Mouse (Mus musculus): ENCODE data around the gene Eif4ebp2.

Gene Eif4ebp2

DNA sequence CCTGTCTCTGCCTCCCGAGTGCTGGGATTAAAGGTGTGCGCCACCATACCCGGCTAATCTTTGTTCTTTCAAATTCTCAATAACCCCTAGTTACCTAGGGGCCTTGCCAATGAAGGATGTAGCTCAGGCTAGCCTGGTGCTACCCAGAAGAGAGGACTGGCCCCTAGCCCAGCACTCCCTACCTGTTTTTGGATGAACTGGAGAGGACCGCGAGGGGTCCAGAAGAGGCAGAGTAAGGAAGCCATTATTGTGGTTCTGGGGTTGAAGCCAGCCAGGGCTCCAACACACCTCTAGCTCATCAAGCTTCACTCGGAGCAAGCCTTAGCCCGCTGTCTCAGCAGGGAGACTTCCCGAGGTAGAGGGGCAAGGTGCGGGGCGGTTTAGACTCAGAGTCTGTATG lies 34.8 kb downstream of the Eif4ebp2 start, which contains the start of gene Nodal:
Gene Nodal (plus strand): TSS at position 301 of the 400 bp plus-strand sequence.
- DNase-seq: no peak

GRCm38 (mm10) chr10:61417046-61417445 lies 35.4 kb downstream of the Eif4ebp2 start:
- DNase-seq: no peak

- no peak for DNase-seq
These were observed 35.9 kb downstream of the Eif4ebp2 start for GRCm38 (mm10) chr10:61416561-61416960.

DNA sequence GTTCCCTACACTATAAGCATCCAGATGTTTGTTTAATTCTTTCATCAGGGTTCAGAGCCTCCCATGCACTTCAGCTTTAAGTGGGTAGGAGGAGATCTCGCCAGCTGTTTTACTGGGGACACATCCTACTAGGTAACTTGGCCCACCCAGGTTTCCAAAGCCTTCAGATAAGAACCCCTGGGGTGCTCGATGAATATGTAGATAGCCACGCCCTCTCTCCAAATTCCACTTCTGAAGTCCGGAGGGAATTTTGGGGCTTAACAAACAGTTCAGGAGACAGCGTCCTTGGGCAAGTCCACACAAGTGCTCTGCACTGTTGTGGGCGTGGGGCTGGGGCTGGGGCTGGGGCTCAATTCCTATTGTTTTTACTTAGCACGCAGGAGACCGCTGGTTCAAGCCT lies 36.6 kb downstream of the Eif4ebp2 start:
- DNase-seq: no peak

- no peak for DNase-seq
These were observed 37.2 kb downstream of the Eif4ebp2 start for GRCm38 (mm10) chr10:61415240-61415639.

GRCm38 (mm10) chr10:61412910-61413625 lies 39.4 kb downstream of the Eif4ebp2 start:
- DNase-seq: peak; percentile 84

- no peak for DNase-seq
These were observed 42.3 kb downstream of the Eif4ebp2 start for GRCm38 (mm10) chr10:61410193-61410592.

DNA sequence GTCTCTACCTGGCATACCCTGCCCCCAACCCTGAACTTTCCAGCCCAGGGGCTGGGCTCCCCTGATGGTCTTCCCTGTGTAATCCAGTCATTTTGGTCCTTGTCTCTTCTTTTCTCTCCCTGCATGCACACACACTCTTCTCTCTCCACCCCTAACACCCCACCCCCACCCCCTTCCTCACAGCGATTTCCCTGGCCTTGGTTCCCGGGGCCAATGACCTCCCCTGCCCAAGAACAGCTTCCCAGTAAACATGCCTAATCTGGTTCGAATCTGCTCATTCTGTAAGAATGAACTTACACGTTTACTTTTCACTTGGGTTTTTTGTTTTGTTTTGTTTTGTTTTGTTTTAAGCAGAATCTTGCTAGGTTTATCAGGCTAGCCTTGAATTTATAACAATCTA lies 42.7 kb downstream of the Eif4ebp2 start:
- no peak for DNase-seq

GRCm38 (mm10) chr10:61405958-61406357 lies 46.5 kb downstream of the Eif4ebp2 start:
- DNase-seq: no peak

- DNase-seq: no peak
These were observed 49.5 kb downstream of the Eif4ebp2 start for GRCm38 (mm10) chr10:61402911-61403310.

GRCm38 (mm10) chr10:61402480-61402879 lies 50.0 kb downstream of the Eif4ebp2 start:
- no peak for DNase-seq

- DNase-seq: no peak
These were observed 52.1 kb downstream of the Eif4ebp2 start for GRCm38 (mm10) chr10:61400407-61400806.

DNA sequence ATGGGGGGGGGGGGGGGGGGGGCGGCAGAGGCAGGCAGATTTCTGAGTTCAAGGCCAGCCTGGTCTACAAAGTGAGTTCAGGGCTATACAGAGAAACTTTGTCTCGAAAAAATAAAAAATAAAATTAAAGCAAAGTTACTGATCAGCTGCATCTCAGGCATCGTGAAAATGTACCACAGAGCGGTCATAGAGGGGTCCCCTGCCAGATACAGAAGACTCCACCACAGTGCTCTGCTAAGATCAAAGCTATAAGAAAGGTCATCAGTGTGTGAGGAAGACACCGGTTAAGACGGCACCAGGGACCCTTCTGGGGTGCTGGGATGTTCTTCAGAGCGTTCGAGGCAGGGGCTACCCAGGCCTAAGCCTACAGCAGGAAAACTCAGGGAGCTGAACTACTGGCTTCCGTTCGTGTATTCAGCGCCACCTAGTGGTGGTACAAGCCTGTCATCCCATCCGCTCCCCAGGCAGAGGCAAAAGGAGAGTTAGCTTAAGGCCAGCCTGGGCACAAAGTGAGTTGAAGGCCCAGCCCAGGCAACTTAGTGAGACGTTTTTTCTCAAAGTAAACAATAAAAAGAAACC lies 53.2 kb downstream of the Eif4ebp2 start:
- peak; percentile 82 for DNase-seq

DNA sequence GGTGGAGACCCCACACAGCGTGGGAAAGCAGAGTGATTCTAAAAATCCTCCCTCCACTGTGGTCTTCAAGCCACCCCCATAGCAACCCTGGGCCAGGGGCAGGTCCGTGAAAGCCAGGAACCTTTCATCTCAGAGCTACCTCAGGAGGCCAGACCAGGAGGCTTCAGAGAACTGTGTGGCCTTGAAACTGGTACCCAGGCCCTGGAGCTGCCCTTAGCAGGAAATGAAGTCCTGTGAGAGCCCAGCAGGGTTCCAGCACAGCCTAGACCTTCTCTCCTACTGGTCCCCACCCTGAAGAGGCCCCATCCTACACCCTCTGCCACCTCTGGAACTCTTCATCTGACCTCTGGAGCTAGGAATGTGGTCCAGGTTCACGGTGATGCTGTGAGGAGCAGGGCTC lies 54.3 kb downstream of the Eif4ebp2 start:
- DNase-seq: no peak

- DNase-seq: no peak
These were observed 57.9 kb downstream of the Eif4ebp2 start for GRCm38 (mm10) chr10:61394476-61395136.

GRCm38 (mm10) chr10:61392584-61392983 lies 59.9 kb downstream of the Eif4ebp2 start:
- DNase-seq: no peak

GRCm38 (mm10) chr10:61390148-61390547 lies 62.3 kb downstream of the Eif4ebp2 start:
- DNase-seq: no peak

GRCm38 (mm10) chr10:61389020-61389419 lies 63.4 kb downstream of the Eif4ebp2 start:
- DNase-seq: no peak

DNA sequence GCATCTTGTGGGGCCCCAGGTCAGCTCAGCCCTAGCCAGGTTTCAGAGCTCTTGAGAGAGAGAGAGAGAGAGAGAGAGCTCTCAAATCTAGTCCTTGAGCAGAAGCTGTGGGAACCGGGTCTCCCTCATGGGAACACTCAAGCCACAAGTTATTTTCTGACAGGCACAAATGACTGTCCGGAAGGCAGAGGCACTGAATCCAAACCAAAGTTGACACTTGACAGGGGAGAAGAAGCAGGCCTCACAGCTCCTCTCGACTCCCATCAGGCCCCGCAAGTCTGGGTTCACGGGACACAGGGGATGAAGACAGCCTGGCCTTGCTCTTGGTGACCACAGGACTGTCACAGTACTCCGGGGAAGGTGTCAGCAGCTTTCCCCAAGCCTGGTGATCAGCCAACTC lies 66.2 kb downstream of the Eif4ebp2 start:
- no peak for DNase-seq

DNA sequence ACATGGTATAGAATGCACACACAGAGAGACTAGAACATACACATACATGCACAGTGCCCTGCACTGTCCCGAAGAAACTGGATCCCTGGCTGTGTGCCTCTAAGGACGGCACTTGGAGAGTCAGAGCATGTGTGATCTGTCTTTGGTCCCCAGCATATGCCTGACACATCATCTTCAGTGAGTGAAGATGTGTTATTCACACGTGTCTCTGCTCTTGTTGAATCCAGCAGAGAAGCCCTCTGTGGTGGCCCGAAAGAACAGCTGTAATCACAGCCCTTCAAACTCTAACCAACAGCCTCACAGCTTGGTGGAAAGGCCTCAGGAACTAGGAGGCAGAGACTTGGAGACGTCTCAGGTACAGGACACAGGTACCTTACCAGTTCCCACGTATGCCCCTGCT lies 67.3 kb downstream of the Eif4ebp2 start:
- DNase-seq: no peak

GRCm38 (mm10) chr10:61383715-61384047 lies 68.8 kb downstream of the Eif4ebp2 start:
- DNase-seq: no peak

GRCm38 (mm10) chr10:61383021-61383714 lies 69.3 kb downstream of the Eif4ebp2 start, which contains the start of gene Pald1:
Gene Pald1, minus strand, starts transcription at chr10:61383530.
- DNase-seq: peak; percentile 79

- no peak for DNase-seq
These were observed 70.2 kb downstream of the Eif4ebp2 start for GRCm38 (mm10) chr10:61382281-61382731.

All from liver (tissue).